Mouse (Mus musculus) right cerebral cortex, adult 18-20 months (tissue): ENCODE results near the gene Tmc6.
"Not testable (repeated sequence)": the region's sequence is repeated elsewhere in the genome, so short reads cannot be mapped to it uniquely, and the experiment has no call there.

ENCODE experiments used
- DNase-seq: peaks from one replicate; pipeline ENCODE4 v3.0.0; 2022; ENCODE audit warnings: mixed read lengths

Tmc6 gene

GRCm38 (mm10) chr11:117781993-117782704 is at the start of gene Tmc6, which contains the start of gene Tmc8:
TSS of gene Tmc6 (minus strand) at chr11:117782198.
TSS of gene Tmc8 (plus strand) at chr11:117782076.
- no peak for DNase-seq

- DNase-seq = no peak
Measured at GRCm38 (mm10) chr11:117830401-117830800, 48.4 kb upstream of the Tmc6 start.

DNA sequence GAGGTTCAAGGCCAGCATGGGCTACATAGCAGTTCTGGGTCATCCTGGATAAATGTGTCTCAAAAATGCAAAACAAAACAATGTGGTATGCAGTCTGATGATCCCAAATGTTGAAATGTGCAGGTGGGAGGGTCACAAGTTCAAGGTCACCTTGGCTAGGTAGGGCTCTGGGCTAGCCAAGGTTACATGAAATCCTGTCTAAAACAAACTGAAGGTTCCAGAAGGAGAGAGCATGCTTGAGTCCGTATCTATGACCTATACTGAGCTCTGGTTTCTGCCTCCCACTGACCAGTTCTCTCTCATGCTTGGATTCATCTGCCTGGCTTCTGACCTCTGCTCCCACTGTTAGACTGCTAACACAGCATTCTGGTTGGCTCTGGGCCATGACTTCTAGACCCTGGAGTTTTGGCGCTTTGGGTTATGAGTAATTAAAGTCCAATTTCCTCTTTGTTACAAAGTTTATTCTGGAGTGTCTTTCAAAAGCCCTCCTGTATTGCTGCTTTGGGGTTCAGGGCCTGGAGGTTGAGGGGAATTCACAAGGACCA is 47.7 kb upstream of the Tmc6 start:
- no peak for DNase-seq

DNA sequence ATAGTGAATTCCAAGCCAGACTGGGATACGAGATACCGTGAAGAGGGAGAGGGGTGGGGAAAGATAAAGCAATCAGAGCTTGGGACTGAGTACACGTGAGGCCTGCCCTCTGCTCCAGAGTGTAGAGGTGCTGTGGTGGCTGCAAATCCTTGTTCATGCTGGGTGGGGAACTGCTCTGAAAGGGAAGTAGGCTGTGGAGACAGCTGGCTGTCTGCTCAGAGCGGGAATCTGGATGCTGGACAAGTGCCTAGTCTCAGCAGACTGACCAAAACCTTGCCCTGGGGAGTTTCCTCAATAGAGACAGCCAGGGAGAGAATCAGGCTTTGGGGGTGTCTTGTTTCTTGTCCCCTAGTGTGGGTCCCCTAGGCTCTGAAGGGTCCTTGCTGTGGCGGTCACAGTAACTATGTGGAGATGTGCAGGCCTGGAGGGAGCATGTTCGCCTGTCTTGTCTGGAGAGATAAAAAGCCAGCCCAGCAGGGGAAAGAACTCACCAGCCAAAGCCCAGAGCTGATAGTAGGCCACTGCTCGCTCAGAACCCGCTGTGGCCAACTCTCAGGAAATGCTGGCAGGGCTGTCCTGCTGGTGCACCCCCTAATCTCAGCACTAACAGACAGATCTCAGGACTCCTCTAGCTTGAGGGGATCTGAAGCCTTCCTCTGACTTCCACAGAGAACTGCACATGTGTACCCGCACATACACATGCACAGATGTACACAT is 47.0 kb upstream of the Tmc6 start:
- DNase-seq = no peak

DNA sequence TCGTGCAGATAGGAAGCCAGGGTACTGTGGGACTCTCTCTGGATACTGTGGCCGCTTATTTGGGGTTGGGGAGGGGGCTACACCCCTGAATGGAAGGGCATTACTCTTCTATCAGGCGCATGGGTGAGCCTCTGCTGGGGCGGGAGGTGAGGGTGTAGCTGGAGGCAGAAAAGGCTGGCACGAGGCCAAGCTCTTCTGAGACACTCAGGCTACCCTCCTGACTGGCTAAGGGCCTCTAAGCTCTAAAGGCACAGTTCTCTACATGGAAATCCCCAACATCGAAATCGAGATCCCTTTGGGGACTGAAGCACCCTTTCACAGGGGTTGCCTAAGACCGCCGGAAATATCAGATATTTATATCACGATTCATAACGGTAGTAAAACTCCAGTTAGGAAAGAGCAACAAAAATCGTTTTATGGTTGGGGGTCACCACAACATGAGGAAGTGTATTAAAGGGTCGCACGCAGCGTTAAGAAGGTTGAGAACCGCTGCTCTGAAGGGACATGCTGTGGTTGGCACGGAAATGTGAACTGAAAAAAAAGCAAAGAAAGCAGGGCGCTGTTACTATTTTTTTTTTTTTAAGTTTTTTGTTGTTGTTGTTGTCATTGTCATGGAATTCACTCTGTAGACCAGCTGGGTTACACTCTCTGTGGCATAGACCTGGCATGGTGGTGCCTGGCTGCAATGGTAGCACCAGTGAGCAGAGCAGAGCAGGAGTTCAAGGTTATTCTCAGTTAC is 46.3 kb upstream of the Tmc6 start:
- no peak for DNase-seq

DNA sequence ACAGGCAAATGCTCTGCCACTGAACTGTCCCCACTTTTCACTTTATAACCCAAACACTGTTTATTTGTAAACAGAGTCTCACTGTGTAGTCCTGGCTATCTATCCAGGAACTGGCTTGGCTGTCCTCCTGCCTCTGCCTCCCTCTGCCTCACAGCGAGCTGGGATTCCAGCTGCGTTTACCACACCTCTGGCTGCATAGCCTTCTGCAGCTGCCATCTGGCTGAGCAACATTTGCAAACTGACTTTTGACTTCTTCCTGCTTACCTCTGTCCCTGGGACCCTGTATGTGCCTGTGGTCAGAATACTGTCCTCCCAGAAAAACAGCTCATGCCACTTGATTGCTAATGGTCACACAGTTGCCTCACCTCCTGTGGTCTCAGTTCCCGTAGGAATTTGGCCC is 45.4 kb upstream of the Tmc6 start:
- DNase-seq = no peak

DNA sequence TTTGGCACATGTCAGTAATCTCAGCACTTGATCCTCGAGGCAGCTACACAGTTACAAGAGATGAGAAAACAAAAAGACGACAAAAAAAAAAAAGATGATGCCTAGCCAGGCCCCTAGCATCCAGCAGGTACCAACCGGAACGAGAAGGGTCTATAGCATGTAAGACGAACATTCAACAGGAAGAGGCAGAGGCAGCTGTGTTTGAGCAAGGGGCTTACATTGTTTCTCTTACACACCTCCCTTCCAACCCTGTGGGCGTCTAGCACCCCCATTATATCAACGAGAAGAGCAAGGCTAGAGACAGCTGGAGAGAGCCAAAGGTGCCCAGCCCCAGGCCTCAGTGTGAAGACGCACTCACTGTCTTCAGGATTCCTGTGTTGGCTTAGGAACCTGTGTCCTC is 44.9 kb upstream of the Tmc6 start:
- no peak for DNase-seq

DNA sequence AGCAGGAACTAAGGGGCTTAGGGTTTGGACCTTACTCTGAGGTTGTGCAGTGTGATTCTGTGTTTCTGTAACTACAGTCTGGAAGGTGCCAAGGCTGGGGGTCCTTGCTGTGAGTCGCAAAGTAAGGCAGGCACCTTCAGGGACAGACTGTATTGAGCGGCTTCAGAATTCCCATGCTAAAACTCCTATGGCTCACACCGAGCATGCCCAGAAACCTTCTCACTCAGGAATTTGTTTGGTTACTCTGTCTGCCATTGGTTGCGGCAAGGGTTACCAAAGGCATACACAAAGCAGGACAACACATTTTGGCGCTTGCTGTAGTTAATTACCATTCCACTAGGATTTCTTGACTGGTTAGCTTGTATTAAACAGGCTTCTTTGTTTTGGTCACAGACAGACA is 44.2 kb upstream of the Tmc6 start:
- DNase-seq = no peak

- peak; percentile 58 for DNase-seq
Measured at GRCm38 (mm10) chr11:117825333-117826101, 43.5 kb upstream of the Tmc6 start, which contains the start of the genes Afmid and Tk1. TSS of gene Afmid (plus strand) at chr11:117825924. TSS of gene Tk1 (minus strand) at chr11:117826092.

GRCm38 (mm10) chr11:117824060-117824969 is 42.3 kb upstream of the Tmc6 start:
- peak; percentile 80 for DNase-seq

DNA sequence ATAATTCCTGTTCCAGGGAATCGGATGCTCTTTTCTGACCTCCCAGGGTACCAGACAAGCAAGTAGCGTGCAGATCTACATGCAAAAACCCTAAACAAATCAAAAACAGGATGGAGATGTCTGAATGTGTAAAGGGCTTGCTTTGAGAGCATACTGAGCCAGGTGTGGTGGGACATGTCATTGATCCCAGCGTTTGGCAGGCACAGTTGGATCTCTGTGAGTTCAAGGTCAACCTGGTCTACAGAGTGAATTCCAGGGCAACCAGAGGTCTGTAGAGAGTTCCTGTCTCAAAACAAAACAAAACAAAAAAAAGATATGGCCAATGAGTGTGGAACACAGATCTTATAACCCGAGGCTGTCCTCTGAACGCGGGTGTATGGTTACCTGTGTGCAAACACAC is 41.4 kb upstream of the Tmc6 start:
- DNase-seq = no peak

GRCm38 (mm10) chr11:117822728-117823241 is 40.8 kb upstream of the Tmc6 start:
- DNase-seq = no peak

- no peak for DNase-seq
Measured at GRCm38 (mm10) chr11:117821868-117822267, 39.9 kb upstream of the Tmc6 start.

- DNase-seq = no peak
Measured at GRCm38 (mm10) chr11:117820173-117820572, 38.2 kb upstream of the Tmc6 start.

GRCm38 (mm10) chr11:117819095-117819494 is 37.1 kb upstream of the Tmc6 start:
- no peak for DNase-seq

DNA sequence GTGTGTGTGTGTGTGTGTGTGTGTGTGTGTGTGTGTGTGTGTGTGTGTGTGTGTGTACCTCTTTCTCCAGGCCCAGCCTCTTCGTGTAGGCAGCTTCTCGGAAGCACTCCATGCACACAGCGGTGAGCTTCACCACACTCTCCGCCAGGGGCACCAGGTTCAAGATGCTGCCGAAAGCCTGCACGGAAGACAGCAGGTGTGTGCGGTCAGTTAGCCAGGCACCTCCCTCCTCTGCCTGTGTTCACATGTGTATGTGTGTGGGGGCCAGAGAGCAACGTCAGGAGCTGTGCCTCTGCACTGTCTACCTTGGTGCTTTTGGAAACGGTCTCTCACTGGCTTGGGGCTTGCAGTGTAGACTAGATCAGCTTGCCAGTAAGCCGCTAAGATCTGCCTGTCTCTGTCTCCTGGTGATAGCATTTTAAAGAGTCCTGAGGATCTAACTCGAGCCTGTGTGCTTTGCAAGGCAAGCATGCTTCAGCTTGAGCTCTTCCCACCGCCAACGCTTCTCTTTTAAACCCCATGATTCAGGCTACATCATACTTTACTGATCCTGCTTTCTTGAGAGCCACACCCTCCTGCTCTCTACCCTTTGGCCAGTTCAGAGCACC is 34.5 kb upstream of the Tmc6 start:
- no peak for DNase-seq

GRCm38 (mm10) chr11:117815850-117816249 is 33.9 kb upstream of the Tmc6 start:
- DNase-seq = not testable (repeated sequence)

- DNase-seq = no peak
Measured at GRCm38 (mm10) chr11:117814704-117815366, 32.8 kb upstream of the Tmc6 start.

- no peak for DNase-seq
Measured at GRCm38 (mm10) chr11:117813867-117814266, 31.9 kb upstream of the Tmc6 start.
